Mouse (Mus musculus): ENCODE measurements around the gene Prss2. TPM values are rescaled to one million over a fixed set of nuclear protein-coding genes. Genes with fewer than 3 reads are reported as not detected.
"Not testable (repeated sequence)": the region's sequence is repeated elsewhere in the genome, so short reads cannot be mapped to it uniquely, and the experiment has no call there.

Gene Prss2
- 1 to 10 TPM; 2.0 to 3.1 TPM for polyA plus RNA-seq (2017; shearing (Covaris generic))

DNA sequence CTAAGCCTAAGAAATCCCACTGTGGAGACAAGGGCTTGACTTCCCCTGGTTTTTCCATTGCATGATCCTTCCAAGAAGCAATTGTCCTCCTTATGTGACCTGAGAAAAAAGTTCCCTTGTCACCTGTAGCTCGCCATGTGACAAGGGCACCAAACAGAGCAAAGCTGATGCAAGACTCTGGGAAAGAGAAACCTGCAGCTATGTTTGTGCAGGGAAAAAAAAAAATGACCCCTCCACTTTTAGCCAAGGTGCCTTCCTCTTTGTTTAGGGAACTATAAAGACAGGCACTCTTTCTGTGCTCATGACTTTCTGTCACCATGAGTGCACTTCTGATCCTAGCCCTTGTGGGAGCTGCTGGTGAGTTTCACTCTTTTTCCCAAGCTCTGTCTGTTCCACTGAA, at the start of gene Prss2:
Gene Prss2 (plus strand): TSS at position 301 of the 400 bp plus-strand sequence.
- no peak for ATAC-seq

DNA sequence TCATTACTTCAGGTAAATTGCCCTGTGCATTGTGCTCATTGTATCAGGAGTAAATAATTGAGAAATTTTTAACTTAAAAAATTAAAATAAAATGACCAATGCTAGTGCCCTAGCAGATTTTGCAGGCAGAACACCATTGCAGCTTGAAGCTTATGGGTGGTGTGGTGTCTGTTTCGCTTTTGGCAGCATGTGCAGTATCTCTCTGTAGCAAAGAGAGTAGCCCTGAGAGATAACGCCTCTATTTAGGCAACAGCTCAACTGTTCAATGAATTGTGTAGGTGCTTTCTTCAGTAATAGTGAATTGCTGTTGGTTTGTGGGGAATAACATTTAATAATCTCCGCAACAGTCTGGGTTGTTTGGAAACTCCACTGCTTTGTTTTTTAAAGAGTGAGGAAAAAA, 22.2 kb upstream of the Prss2 start:
- no peak for ATAC-seq

DNA sequence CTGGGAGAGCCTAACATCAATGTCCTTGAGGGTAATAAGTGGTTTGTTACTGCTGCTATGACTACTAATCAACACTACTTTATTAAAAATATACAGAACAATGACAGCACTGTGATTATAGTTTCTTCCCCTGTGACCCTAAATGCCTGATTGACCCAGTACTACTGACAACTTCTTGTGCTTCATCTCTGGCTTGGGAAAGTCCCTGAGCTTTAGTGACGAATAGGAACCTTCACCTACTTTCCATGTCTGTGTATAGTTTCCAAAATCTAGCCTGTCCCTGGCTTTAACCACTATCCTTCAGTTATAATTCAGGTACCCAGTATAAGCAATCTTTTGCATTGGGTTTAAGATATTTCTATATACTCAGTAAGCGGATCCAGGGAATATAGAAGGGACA, 16.7 kb upstream of the Prss2 start:
- ATAC-seq = peak; percentile 82

DNA sequence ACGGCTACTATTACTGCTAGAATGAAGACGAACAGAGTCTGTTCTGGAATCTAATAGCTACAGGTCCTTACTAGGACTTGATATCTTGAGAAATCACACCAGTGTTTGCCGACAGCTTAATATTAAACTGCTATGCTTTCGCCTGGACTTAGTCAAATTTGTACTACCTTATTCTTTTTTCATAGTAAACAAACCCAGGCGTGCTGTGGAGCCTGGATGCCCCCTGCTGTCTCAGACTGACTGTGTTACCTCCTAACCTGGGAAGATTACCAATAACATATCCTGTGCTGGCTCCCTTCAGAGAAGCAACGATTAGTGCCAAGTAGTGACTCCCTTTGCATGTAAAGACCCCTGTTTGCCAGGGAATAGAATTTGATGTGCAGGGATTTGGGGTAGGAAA, 16.3 kb upstream of the Prss2 start:
- peak; percentile 78 for ATAC-seq

DNA sequence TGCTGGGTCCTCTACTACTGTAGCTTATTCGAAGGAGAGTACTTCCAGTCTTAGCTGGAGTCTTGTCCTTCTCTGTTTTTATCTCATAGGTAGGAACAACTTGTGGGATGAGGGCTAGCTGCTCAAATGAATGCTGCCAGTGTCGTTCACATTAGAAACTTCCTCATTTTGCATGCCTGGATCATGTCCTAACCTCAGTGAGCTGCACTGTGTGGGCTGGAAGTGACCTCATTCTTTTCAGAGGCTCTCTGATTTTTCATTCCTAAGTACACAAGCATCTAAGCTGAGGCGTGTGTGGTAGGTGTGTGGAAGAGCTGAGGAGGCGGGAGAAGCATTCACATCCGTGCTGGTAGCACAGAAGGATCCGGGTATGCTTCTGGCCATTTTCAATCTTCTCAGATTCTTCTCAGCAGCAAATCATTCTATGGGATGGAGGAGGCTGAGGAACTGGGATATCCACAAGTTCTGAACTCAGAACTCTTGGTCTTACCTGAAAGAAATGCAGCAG, 3.5 kb upstream of the Prss2 start:
- ATAC-seq = no peak

DNA sequence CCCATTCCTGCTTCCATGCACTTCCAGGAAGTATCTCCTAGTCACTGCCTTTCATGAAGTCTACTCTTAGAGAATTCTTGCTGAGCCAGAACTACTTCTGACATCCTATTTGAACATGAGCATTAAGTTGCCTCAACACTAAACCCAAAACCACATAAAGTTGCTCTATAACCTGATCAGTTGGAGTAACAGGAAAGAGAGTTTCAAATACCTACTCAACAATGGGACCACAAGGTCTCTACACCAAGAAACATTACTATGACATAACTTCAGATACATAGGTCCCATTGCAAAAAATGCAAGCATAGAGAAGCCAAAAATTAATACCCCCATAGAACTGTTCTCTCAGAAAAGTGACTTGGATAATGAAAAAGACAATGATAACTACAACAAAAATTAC, 4.9 kb downstream of the Prss2 start:
- ATAC-seq = no peak

DNA sequence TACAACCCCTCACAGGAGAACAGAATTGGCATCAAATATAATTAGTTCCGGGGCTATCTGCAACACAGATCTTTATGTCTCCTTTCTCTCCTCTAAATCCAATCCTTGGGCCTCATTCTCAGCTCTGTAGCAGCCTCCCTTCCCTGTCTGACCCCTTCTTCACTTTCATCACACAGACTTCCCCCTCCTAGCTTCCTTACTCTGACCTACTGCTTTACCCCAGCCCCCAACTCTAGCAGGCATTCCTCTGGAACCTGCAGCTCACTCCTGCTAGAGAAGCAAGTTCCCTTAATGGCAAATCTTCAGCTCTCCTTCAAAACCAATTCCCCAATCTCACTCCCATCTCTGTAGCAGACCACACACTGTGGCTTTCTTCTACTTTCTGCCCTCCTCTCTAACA, 5.8 kb downstream of the Prss2 start:
- ATAC-seq = no peak

DNA sequence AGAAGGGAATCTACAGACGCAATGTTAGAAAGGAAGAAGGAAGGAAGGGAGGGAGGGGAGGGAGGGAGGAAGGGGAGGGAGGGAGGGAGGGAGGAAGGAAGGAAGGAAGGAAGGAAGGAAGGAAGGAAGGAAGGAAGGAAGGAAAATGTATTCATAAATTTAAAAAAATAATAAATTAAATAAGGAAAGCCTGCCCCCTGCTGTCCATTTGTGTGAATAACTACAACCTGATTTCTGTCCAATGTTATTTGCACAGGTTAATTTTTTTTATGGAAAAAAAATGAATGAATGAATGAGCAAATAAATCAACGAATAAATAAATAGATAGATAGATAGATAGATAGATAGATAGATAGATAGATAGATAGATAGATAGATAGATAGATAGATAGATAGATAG, 8.4 kb downstream of the Prss2 start:
- not testable (repeated sequence) for ATAC-seq

DNA sequence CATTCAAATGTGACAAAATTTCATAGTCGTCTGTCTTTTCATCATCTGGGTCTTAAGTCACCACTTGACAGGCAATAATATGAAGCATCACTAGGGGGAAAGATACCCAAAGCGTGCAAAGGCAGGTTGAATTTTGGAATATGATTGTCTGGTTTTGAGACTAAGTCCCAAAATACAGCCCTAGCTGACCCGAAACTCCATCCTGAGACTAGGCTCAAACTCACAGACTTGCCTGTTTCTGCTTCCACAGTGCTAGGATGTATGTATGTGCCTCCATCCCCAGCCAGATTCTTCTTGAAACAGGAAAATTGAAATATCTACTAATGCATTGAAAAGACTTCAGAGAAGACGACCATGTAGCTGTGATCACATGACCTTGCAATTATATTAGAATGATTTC, 10.6 kb downstream of the Prss2 start:
- peak; percentile 17 for ATAC-seq

DNA sequence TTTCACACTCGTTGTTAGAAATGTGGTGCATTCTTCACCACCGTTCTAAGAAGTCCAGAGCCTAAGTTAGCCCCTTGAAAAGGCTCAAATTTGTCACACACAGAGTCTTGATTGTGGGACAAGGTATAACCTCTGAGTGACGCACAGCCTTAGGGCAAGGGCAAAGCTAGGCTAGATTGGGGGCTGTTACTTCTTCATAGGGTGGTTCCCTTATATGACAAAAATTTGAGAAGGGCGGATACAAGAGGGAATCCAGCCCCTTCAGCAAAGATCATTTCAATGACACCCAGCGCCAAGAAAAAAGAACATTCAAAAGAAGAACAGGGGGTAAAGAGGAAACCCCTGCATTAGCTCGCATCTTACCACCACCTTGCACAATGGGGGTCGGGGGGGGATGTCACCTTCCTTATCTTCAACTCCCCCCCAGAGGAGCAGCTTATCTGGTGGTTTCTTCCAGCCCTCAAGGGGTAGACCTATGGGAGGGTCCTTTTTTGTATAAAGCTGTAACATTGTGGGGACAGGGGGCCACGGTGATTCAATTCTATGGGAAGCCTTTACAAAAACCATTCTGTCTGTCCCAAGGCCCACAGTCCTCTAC, 11.2 kb downstream of the Prss2 start:
- peak; percentile 74 for ATAC-seq

DNA sequence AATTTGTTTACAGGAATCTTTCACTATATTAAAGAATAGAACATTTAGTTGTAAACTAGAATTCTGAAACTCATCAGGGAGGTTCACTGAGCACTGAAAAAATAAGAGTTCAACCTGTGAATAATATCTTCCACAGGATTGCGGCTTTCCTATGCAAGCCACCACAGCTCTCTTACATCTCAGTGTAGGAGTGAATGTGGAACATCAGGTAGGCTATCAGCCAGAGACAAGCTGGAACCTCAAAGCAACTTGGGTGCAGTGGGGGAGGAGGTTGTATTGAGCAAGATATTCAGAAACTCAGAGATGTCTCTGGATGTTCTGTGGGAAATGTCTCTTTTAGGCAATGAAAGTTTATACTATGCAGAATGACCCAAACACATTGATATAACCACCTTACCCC, 15.8 kb downstream of the Prss2 start:
- no peak for ATAC-seq

DNA sequence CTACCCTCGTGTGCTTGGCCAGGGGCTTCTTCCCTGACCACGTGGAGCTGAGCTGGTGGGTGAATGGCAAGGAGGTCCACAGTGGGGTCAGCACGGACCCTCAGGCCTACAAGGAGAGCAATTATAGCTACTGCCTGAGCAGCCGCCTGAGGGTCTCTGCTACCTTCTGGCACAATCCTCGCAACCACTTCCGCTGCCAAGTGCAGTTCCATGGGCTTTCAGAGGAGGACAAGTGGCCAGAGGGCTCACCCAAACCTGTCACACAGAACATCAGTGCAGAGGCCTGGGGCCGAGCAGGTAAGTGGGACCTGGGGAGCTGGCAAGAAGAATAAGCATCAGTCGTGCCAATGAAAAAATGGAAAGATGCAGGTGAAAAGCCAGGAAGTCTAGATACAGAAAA, 16.7 kb downstream of the Prss2 start:
- ATAC-seq = not testable (repeated sequence)

DNA sequence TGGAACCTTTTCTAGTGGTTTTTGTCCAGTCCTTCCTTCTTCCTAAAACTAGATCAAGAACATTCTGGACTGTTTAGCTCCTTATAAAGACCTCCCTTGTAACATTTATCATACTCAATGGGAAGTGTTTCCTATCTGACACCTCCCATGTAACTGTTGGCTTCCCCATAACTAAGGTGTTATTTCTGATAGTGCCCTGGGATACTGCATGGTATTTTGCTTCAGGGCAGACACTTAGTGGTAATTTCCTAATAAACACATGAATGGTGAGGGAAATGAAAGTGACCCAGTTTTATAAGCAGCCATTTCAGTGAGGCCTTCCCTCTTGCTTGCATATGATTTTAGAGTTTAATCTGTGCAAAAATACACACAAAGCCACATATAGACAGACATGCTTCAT, 19.2 kb downstream of the Prss2 start:
- no peak for ATAC-seq

DNA sequence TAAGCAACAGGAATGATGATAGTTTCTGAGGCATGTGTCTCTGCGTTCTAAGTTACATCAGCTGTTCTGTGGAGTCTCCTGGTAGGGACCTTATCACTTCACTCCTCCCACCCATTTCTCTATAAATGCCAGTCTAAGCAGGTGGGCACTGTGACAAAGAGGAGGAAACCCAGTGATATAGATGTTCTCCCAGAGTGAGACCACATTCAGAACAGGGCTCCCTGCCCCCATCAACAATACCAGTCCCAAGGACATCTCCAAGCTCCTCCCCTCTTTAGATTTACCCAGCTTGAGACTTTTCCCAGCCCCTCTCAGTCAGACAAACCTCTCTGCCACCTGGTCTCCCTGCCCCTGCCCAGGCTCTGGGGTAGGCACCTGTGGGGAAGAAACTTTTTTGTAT, 20.2 kb downstream of the Prss2 start:
- ATAC-seq = peak; percentile 28

DNA sequence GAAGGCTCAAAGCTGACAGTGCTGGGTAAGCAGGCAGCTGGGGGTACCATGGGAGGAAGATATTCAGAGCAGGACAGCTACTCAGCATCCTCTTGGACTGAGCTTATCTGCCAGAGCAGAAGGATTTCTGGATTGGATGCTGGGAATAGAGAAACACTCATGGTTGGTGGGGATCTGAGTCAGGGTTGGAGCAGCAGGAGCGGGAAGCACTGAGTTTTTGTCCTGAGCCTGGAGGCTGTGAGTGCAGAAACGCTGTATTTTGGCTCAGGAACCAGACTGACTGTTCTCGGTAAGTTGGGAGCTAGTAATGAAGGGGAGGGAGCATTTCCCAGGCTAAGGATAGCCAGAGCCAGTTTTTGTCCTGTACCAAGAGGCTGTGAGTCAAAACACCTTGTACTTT, 21.4 kb downstream of the Prss2 start:
- ATAC-seq = no peak

DNA sequence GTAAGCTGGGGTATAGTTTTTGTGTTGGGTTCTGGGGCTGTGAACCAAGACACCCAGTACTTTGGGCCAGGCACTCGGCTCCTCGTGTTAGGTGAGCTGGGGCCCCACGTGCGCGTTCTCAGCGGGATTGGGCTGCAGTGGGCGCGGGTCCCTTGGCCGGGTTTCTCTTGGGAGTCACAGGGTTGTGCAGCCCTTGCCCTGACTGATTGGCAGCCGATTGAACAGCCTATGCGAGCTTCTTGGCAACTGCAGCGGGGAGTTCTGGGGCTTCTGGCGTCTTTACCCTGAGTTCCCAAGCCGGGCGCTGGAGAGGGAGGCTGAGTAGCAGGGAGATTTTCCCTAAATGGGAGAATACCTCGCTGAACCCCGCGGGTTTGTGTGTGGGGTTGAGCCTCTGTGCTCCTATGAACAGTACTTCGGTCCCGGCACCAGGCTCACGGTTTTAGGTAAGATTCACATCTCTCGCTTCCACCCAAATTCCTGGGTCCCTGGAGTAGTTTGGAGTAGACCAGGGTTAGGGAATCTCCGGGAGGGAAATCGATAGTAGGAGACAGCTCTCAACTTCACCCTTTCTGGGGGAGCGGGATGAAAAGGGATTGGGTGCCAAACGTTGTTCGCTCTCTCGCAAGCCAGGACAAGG, 21.9 kb downstream of the Prss2 start:
- ATAC-seq = peak; percentile 2

DNA sequence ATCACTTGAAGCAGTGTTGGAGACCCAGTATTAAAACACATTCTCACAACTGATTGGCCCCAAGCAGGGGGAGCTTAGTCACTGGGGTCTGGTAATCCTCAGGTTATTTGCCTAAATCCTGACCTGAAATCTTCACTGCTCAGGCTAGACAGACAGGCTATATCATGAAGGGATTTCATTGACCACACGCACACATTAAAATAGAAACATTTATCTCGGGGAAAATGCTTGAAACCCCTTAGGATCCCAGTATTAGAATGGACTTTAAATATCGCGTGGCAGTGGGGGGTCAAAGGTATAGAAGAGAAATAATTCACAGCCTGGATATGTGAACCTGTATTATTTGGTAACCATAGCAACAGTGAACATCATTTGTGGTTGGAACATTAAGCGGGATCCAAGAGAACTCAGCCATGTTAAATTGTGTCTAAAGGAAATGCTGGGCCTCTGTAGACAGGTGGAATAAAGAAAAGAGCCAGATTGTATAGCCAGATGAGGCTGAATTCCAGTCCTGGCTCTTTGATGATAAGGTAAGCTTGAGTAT, 22.9 kb downstream of the Prss2 start:
- ATAC-seq = peak; percentile 61

DNA sequence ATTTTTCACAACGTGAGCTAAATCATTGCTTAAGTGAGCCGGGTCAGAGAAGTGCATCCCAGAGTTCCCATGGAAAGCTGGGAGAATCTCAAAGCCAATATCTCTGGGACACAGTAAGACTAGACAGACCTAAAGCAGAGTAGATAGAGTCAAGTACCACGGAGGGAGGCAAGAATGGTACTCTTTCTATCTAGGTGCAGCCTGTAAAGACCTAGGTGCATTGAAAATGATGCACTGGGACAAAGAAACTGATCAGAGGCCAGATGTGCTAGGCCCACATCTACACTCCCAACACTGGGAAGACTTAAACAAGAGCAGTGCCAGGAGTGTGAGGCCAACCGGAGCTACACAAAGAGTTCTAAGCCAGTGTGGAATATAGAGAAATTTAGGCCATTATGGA, 23.7 kb downstream of the Prss2 start:
- no peak for ATAC-seq

DNA sequence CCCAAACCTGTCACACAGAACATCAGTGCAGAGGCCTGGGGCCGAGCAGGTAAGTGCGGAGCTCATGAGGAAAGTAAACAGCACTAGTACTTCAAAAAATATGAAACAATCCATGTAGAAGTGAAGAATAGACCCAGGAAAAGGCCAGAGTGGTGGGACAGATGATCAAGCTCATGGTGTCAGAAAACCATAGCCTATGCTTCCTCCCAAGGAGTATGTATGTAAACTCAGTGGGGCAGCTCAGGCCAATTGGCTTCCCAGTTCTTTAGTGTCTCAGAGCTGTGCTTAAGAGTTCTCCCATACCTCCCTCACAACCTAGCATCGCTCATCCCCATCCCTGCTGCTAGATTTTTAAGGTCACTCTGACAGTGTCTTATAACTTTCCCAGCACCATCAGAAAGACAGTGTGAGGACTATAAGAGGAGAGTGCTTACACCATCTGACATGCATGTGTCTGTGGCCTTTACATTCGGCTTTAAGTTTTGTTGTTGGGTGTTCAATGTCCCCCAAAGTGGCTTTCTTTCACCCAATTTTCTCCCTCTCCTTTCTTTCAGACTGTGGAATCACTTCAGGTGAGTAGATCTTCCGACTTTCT, 25.6 kb downstream of the Prss2 start:
- no peak for ATAC-seq

DNA sequence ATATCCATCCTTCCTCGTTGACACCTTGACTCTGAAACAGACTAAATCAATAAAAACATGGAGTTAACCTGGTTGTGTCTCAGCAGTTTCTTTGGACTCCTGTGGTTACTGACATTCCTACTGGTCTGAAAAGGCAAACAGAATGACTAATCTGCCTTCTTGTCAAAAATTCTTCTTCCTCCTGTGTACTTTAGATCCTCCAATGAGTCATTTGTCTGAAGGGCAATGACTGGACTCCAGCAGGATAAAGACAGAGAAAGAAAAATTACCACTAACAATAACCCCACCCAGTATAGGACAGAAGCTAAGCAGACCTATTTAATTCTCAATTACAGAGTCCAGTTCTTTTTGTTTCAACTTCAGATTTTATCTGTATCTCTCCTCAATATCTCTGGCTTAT, 26.7 kb downstream of the Prss2 start:
- ATAC-seq = no peak

DNA sequence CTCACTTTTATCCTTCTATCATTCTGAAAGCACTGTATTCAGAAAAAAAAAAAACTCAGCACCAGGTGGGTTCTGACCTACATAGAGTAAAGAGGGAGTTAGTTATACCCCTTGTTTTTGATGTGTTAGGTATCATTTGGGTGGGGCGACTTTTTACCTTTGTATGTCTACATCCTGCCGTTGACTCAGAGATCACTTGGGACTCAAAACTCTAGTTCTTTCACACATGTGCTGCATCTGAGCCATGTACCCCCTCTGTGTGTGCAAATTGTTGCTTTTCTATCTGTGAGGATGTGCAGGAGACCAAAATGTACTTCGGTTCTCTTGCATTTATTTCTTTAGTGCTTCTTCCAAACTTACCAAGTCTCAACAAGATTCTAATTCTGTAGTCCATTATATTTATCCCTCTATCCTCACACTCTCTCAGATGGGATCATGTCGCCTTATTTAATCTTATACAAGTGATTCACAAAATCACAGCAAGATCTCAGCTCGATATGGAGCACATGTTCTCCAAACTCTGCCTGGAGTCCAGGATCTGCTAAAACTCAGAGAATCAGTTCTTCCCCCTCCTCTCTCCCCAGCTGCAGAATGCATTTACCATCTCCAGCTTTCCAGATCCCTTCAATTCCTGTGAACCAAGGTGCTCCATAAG, 31.9 kb downstream of the Prss2 start:
- ATAC-seq = peak; percentile 40

DNA sequence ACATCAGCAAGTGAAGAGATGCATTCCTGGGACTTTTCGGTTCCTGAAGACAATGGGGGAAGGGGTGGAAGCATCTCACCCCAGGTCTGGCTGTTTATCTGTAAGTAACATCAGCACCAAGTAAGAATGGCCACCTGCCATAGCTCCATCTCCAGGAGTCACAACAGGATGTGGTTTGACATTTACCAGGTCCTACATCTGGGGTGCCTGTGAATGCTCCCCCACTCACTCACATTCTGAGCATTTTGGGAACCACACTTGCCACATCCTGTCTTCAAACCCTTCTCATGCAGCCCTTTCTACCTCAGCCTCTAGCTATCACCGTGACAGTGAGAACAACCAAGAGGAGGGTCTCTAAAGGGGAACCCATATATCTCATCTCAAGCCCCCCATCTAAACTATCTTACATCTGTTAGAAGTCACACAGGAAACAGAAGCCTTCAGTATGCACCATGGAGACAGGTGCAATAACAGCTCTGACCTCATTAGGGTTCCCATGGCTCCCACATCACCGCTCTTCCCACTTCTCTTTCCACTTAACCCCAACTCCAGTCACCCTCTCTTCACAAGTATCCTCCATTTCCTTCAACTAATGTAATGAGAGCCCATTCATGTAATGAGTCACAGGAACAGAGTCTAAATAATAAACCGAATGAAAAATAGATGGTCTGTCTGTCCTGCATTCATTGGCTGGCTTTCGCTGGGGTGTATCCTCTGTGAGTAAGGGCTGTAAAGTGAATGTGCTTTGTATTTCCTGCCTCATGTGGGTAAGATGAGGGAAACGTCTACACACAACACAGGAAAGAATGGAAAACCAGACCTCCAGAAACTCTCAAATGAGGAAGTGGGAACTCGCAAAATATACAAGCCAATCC, 32.9 kb downstream of the Prss2 start:
- peak; percentile 75 for ATAC-seq
